Mouse (Mus musculus) neural tube, embryonic 13.5 days (tissue): ENCODE measurements around the gene Btbd2. TPM values are rescaled to one million over a fixed set of nuclear protein-coding genes. Genes with fewer than 3 reads are reported as not detected.
A peak's percentile ranks its signal among the peaks of the same experiment; 100 is the strongest.

Source experiments
- ATAC-seq: fragments of 200-750 bp; cut with Nextera tagmentation; 2 replicates; pipeline ENCODE4 v1.8.0; 2017; ENCODE audit warnings: low read depth, mild to moderate bottlenecking, moderate TSS enrichment, moderate library complexity
- H3K27ac ChIP-seq: fragments of 300-500 bp; sonication (generic); replicated peaks from 2 replicates; pipeline ENCODE4 v1.5.1; 2015; ENCODE audit warnings: moderate library complexity, mild to moderate bottlenecking, inconsistent platforms
- H3K27me3 ChIP-seq: fragments of 300-500 bp; sonication (generic); 2 replicates; pipeline ENCODE4 v1.6.1; 2015; ENCODE audit warnings: mild to moderate bottlenecking, inconsistent platforms
- H3K36me3 ChIP-seq: fragments of 300-500 bp; sonication (generic); 2 replicates; pipeline ENCODE4 v1.6.1; 2015; ENCODE audit warnings: mild to moderate bottlenecking, inconsistent platforms
- H3K4me1 ChIP-seq: fragments of 300-500 bp; sonication (generic); replicated peaks from 2 replicates; pipeline ENCODE4 v1.6.1; 2015; ENCODE audit warnings: inconsistent platforms
- H3K4me2 ChIP-seq: fragments of 300-500 bp; sonication (generic); 2 replicates; pipeline ENCODE4 v1.6.1; 2015; ENCODE audit warnings: inconsistent platforms, mild to moderate bottlenecking, moderate library complexity
- H3K4me3 ChIP-seq: fragments of 300-500 bp; sonication (generic); 2 replicates; pipeline ENCODE4 v1.5.1; 2015; ENCODE audit warnings: mild to moderate bottlenecking, inconsistent platforms
- H3K9ac ChIP-seq: fragments of 300-500 bp; sonication (generic); 2 replicates; pipeline ENCODE4 v1.6.1; 2015; ENCODE audit warnings: moderate library complexity, mild to moderate bottlenecking, inconsistent platforms
- H3K9me3 ChIP-seq: fragments of 300-500 bp; sonication (generic); 2 replicates; pipeline ENCODE4 v1.6.1; 2016; ENCODE audit warnings: inconsistent platforms
- WGBS: fragments of 180-500 bp; shearing (Covaris S2); methylation state at CpG from one replicate; pipeline ENCODE4 v1.1.7; 2015; 5-methylcytosine and 5-hydroxymethylcytosine counted together
- polyA plus RNA-seq: library from polyadenylated mRNA; unstranded; fragments of >200 nt; fragmentation: Nextera tagmentation; extraction: Ambion mirVana; gene quantifications from 2 replicates; pipeline ENCODE4 v1.2.1, GENCODE M21; 2015

Gene Btbd2
- polyA plus RNA-seq, 1 experiment from 2014 or later = 93.9 TPM

DNA sequence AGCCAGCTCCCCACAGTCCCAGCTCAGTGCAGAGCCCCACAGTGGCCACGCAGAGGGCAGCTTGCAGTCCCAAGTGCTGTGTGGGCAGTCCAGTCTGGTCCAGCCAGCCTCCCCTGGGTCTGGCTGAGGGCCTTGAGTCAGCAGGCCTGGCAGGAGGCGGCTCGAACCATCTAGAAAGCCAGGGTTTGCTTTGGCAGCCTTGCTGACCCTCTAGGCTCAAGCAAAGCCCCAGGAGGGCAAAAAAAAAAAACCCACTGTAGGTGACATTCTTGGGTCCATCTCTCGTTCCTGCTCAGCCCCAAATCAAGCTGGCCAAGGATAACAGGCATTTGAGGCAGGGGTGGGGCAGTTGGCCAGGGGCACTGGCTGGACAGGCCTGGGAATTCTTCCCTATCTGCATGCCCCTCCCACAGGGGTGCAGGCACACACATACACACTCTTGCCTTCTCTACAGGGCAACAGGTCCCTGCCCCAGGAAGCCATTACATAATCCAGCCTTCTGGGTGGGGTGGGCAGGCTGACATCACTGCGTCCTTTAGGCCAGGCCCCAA, 17.4 kb upstream of the Btbd2 start:
- H3K27me3 ChIP-seq = no peaks in the 10 kb centered on the region
- H3K36me3 ChIP-seq = peaks cover 35% of the 10 kb centered on the region
- H3K27ac ChIP-seq = no peak overlapping the region
- 72% methylated on average over 5 of the region's 5 CpGs for WGBS
- H3K4me2 ChIP-seq = peak overlapping the region; percentile 86
- no peak for ATAC-seq
- H3K9me3 ChIP-seq = no peaks in the 10 kb centered on the region
- peak overlapping the region; percentile 99 for H3K4me3 ChIP-seq
- H3K9ac ChIP-seq = peak overlapping the region; percentile 98
- H3K4me1 ChIP-seq = peaks cover 76% of the 10 kb centered on the region

- Histone ChIP-seq H3K9me3 (no peaks in the 10 kb centered on the region), H3K27me3 (no peaks in the 10 kb centered on the region), H3K9ac (peak overlapping the region; percentile 98), H3K4me2 (peak overlapping the region; percentile 86), H3K4me3 (peak overlapping the region; percentile 99), H3K27ac (no peak overlapping the region), H3K4me1 (peaks cover 71% of the 10 kb centered on the region), H3K36me3 (peaks cover 41% of the 10 kb centered on the region)
- no peak for ATAC-seq
- 85% methylated on average over 3 of the region's 3 CpGs for WGBS
These were observed 16.8 kb upstream of the Btbd2 start for GRCm38 (mm10) chr10:80673690-80674089.

DNA sequence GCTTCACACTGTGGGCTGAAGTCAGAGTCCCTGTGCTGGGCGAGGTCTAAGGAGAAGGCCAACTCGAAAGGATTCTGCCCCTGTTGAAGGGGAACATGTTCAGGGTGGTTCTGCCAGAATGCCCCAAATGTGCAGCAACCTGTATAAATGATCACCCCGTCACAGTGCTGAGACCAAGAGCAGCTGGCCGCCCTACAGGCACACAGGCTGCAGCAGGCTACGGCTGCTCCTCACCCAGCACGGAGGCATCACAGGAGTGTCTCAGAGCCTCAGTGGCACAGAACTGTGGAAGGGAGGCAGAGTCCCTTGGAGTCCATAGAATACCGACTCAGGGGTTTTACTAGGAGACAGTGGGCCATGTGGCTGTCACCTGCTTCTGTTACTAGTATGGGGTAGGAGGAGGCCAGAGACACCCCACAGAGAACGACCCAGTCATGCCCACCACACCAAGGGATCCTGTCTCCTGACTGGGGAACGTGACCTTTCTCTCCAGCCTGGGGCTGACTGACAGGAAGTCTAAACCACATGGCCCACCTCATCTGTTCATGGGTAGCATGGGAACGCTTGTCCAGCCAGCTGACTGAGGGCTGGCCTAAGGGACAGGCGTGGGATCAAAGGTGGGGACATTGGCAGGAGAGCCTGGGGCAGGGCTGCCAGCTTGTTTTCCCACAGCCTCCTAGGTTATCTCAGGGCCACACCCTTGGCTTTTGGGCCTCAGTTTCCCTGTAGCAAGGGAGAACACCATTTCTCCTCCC, 15.2 kb upstream of the Btbd2 start:
- Histone ChIP-seq H3K36me3 (peaks cover 57% of the 10 kb centered on the region), H3K4me1 (peaks cover 55% of the 10 kb centered on the region)
- WGBS = 80% methylated on average over 11 of the region's 11 CpGs

GRCm38 (mm10) chr10:80671251-80671650, 14.4 kb upstream of the Btbd2 start:
- H3K9me3 ChIP-seq = no peaks in the 10 kb centered on the region
- H3K4me2 ChIP-seq = no peak overlapping the region
- peaks cover 65% of the 10 kb centered on the region for H3K36me3 ChIP-seq
- H3K4me1 ChIP-seq = peaks cover 54% of the 10 kb centered on the region
- 93% methylated on average over 4 of the region's 4 CpGs for WGBS
- no peak for ATAC-seq
- H3K9ac ChIP-seq = 0 out of 2 replicates have a peak overlapping the region, but pooled peaks have one; percentile 34
- no peak overlapping the region for H3K27ac ChIP-seq
- no peak overlapping the region for H3K4me3 ChIP-seq
- no peaks in the 10 kb centered on the region for H3K27me3 ChIP-seq

More for the DNA sequence above, 15.2 kb upstream of the Btbd2 start:
- Histone ChIP-seq H3K27me3 (no peaks in the 10 kb centered on the region), H3K9ac (peak overlapping the region; percentile 98; the same call in 1 of the 2 replicates), H3K27ac (no peak overlapping the region), H3K4me2 (0 out of 2 replicates have a peak overlapping the region, but pooled peaks have one; percentile 1), H3K9me3 (no peaks in the 10 kb centered on the region), H3K4me3 (no peak overlapping the region)
- ATAC-seq = no peak

GRCm38 (mm10) chr10:80670531-80670930, 13.7 kb upstream of the Btbd2 start:
- H3K27me3 ChIP-seq = no peaks in the 10 kb centered on the region
- no peaks in the 10 kb centered on the region for H3K9me3 ChIP-seq
- no peak overlapping the region for H3K4me2 ChIP-seq
- peaks cover 62% of the 10 kb centered on the region for H3K4me1 ChIP-seq
- H3K36me3 ChIP-seq = peaks cover 72% of the 10 kb centered on the region
- ATAC-seq = no peak
- no peak overlapping the region for H3K27ac ChIP-seq
- H3K4me3 ChIP-seq = no peak overlapping the region
- 92% methylated on average over 2 of the region's 2 CpGs for WGBS
- no peak overlapping the region for H3K9ac ChIP-seq

DNA sequence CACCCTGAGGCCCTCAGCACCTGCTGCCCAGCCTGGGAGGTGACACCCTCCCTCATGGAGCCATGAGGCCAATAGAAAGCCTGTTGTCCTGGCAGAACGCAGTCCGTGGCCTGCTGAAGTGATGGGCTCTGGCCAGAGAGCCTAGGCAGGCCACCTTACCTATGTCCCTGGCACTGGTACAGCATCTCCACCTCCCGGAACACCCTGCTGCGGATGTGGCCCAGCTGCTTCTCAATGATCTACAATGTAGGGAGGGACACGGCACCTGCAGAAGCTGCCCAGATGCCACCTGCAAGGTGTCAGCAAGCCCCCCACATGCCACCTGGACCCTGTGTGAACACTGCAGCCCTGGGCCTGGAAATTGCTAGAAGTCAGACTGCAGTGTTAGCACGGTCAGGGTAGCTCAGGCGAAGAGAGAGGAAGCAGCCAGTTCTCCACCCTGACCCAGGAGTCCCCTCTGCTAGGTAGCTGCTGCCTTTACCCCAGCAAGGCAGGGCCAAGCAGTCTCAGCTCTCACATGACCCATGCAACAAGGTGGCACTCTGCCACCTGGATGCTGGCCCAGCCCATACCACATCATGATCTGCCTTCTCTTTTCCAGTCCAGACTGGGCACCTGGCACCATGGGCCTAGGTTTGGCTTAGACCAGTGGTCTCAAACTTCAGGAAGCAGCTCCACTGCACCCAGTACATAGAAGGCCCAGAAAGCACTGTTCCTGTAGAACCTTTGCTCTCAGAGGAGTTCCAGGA, 13.0 kb upstream of the Btbd2 start:
- Histone ChIP-seq H3K27me3 (no peaks in the 10 kb centered on the region), H3K27ac (no peak overlapping the region), H3K4me2 (no peak overlapping the region), H3K36me3 (peaks cover 77% of the 10 kb centered on the region), H3K4me3 (no peak overlapping the region), H3K9ac (no peak overlapping the region), H3K4me1 (peaks cover 63% of the 10 kb centered on the region), H3K9me3 (no peaks in the 10 kb centered on the region)
- no peak for ATAC-seq
- WGBS = 99% methylated on average over 7 of the region's 7 CpGs

- 90% methylated on average over 12 of the region's 12 CpGs for WGBS
- Histone ChIP-seq H3K36me3 (peaks cover 77% of the 10 kb centered on the region), H3K4me1 (peaks cover 60% of the 10 kb centered on the region), H3K9ac (peak overlapping the region; percentile 17; the same call in 1 of the 2 replicates), H3K27ac (no peak overlapping the region), H3K27me3 (no peaks in the 10 kb centered on the region), H3K4me2 (no peak overlapping the region), H3K9me3 (no peaks in the 10 kb centered on the region), H3K4me3 (no peak overlapping the region)
- ATAC-seq = no peak
These were observed 12.1 kb upstream of the Btbd2 start for GRCm38 (mm10) chr10:80669018-80669417.

DNA sequence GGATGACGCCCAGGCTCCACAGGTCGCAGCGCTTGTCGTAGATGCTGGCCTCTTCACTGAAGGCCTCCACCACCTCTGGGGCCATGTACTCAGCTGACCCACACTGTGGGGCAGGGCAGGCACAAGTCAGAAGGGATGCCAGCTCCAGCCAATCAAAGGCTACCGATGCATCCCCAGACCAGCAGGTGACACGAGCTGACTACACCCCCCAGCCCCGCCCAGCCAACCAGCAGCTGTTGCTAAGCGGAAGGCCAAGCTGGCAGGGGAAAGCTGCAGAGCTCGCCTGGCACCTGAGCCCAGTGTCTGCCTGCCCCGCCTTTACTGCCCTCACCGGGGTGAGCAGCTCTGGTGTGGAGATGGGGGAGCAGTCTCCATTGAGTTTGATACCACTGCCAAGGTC, 11.7 kb upstream of the Btbd2 start:
- no peak overlapping the region for H3K4me2 ChIP-seq
- ATAC-seq = no peak
- H3K27me3 ChIP-seq = no peaks in the 10 kb centered on the region
- no peak overlapping the region for H3K4me3 ChIP-seq
- H3K4me1 ChIP-seq = peaks cover 58% of the 10 kb centered on the region
- peaks cover 77% of the 10 kb centered on the region for H3K36me3 ChIP-seq
- H3K9ac ChIP-seq = no peak overlapping the region
- H3K9me3 ChIP-seq = no peaks in the 10 kb centered on the region
- no peak overlapping the region for H3K27ac ChIP-seq
- 84% methylated on average over 11 of the region's 11 CpGs for WGBS

GRCm38 (mm10) chr10:80666837-80667412, 10.1 kb upstream of the Btbd2 start:
- WGBS = 87% methylated on average over 19 of the region's 19 CpGs

DNA sequence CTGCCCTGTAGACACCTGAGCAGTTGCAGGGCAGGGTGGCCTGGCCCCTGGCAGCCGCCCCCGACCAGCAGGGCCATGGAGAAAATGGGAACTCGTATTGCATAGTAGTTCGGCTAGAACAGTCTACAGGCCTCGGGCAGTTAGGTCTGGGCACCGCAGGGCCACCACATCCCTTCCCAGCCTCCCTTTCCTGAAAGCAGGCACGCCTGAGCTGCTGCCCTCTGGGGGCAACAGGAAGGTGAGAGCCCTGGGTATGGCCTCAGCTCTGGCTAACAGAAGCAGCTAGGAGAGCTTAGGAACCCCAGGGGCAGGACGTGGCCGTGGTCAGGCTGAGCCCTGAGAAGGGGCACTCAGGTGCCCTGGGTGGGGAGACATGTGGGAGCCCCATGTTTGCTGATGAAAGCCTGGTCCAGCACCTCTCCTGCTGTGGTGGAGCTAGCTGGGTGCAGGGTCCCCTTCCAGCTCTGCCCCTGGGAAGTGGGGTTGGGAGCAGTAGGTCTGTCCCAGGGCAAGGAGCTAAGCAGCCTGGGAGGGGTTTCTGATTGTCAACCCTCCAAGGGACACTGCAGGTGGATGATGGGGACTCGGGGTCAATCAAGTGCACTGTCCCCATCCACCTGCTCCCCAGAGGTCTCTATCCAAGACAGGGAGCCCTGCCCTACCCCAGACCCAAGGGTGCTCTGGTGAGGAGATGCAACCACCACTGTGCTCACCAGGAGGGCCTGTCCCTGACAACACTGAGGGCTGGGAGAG, 9.3 kb upstream of the Btbd2 start:
- Histone ChIP-seq H3K27me3 (no peaks in the 10 kb centered on the region), H3K4me1 (peaks cover 42% of the 10 kb centered on the region), H3K27ac (0 out of 2 replicates have a peak overlapping the region, but pooled peaks have one; percentile 9), H3K36me3 (peaks cover 61% of the 10 kb centered on the region), H3K9ac (no peak overlapping the region), H3K9me3 (no peaks in the 10 kb centered on the region), H3K4me3 (no peak overlapping the region), H3K4me2 (no peak overlapping the region)
- ATAC-seq = no peak
- 82% methylated on average over 10 of the region's 10 CpGs for WGBS

More at GRCm38 (mm10) chr10:80666837-80667412, 10.1 kb upstream of the Btbd2 start:
- peaks cover 49% of the 10 kb centered on the region for H3K4me1 ChIP-seq
- no peaks in the 10 kb centered on the region for H3K27me3 ChIP-seq
- H3K27ac ChIP-seq = no peak overlapping the region
- H3K36me3 ChIP-seq = peaks cover 69% of the 10 kb centered on the region
- no peak overlapping the region for H3K4me2 ChIP-seq
- no peak overlapping the region for H3K9ac ChIP-seq
- H3K4me3 ChIP-seq = no peak overlapping the region
- H3K9me3 ChIP-seq = no peaks in the 10 kb centered on the region
- ATAC-seq = no peak

- H3K4me1 ChIP-seq = peaks cover 40% of the 10 kb centered on the region
- H3K9ac ChIP-seq = peak overlapping the region; percentile 41; the same call in 1 of the 2 replicates
- H3K27me3 ChIP-seq = no peaks in the 10 kb centered on the region
- H3K36me3 ChIP-seq = peaks cover 54% of the 10 kb centered on the region
- no peak overlapping the region for H3K4me3 ChIP-seq
- no peaks in the 10 kb centered on the region for H3K9me3 ChIP-seq
- 62% methylated on average over 4 of the region's 4 CpGs for whole genome bisulfite sequencing
- H3K27ac ChIP-seq = 0 out of 2 replicates have a peak overlapping the region, but pooled peaks have one; percentile 43
- no peak; the same call in 1 of the 2 replicates for ATAC-seq
- H3K4me2 ChIP-seq = no peak overlapping the region
These were observed 8.6 kb upstream of the Btbd2 start for GRCm38 (mm10) chr10:80665459-80665858.
